Mouse (Mus musculus): ENCODE data around the gene Oxld1.
"Not testable (repeated sequence)": the region's sequence is repeated elsewhere in the genome, so short reads cannot be mapped to it uniquely, and the experiment has no call there.

Gene Oxld1

GRCm38 (mm10) chr11:120426727-120427126 lies 31.1 kb downstream of the Oxld1 start:
- DNase-seq (ENCODE audit: low read depth, low spot score) = no peak

DNA sequence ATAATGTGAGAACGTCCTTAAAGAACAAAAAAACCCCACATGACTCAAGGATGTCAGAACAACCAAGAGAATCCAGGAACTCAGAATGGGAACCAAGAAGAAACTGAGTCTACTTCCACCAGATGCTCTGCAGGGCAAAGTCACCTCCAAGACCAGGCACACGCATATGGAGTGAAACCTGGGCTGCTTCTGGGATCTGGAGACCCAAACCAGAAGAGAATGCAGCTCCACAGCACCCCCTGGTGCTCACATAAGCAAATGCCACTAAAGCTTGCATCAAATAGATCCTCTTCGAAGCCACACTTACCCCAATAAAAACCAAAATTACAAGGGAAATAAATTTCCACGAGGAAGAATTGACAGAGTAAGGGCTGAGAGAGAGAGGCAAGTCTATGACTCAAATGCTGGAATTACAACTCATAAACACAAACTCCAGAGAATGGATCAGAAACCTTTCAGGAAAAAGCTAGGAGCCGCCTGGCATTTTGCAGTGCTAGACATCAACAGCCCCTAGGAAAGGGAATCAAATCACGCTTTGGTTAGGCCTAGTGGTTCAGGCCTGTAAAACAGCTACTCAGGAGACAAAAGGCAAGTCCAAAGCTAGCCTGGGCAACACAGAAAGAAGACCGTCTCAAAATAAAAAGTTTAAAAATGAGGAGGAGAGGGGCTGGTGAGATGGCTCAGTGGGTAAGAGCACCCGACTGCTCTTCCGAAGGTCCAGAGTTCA lies 34.1 kb downstream of the Oxld1 start:
- peak; percentile 85 for DNase-seq (ENCODE audit: low read depth, low spot score)

GRCm38 (mm10) chr11:120422651-120423568 lies 35.0 kb downstream of the Oxld1 start:
- DNase-seq (ENCODE audit: low read depth, low spot score) = no peak

DNA sequence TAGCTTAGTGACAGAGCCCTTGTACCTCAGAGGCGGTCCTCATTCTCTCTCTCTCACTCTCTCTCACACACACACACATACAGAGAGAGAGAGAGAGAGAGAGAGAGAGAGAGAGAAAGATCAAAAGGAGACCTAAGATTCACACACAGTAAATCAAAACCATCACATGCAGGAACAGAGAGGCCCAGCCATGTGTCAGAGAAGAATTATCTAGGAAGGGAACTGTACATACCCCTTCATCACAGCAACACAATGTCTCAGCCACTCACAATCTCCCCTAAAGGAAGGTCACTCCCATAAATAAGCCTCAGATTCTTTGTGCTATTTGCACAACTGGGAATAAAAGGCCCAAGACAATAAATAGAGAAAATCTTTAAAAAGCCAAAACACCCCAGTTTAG lies 39.3 kb downstream of the Oxld1 start:
- no peak for DNase-seq (ENCODE audit: low read depth, low spot score)

GRCm38 (mm10) chr11:120417852-120418251 lies 40.0 kb downstream of the Oxld1 start:
- no peak for DNase-seq (ENCODE audit: low read depth, low spot score)

GRCm38 (mm10) chr11:120413621-120414020 lies 44.2 kb downstream of the Oxld1 start:
- DNase-seq (ENCODE audit: low read depth, low spot score) = not testable (repeated sequence)

Data from brain, adult 2 months (tissue).